ENCODE assay signal across 22 mouse cellular contexts in genomic region chr7:133703906-133704305, GRCm38 (mm10). TPM values are rescaled to one million over a fixed set of nuclear protein-coding genes. Genes with fewer than 3 reads are reported as not detected.
"Had no signal": no experiment of that assay in that cellular context is flagged by ENCODE, and none has a peak within 500 bp of the region (broad histone marks: within the 10 kb centered on the region; RNA-seq: fewer than 3 reads in every experiment).

No protein-coding gene starts in this region.

- ATAC-seq: lung, postnatal 0 days had no signal

- H3K9ac ChIP-seq: neural tube, embryonic 12.5 days; stomach, embryonic 15.5 days had no signal

- DNase-seq: kidney, adult 18-20 months; kidney, postnatal 10 days; kidney, postnatal 4 days; lung, adult 2 months; lung, postnatal 36 days; midbrain, embryonic 14.5 days; right cerebral cortex, postnatal 14 days; thymus, adult 2 months; thymus, postnatal 25 days had no signal

- H3K27me3 ChIP-seq: neural tube, embryonic 12.5 days; stomach, embryonic 15.5 days had no signal

- H3K4me2 ChIP-seq: neural tube, embryonic 12.5 days; stomach, embryonic 15.5 days had no signal

- H3K4me1 ChIP-seq: limb, embryonic 10.5 days; neural tube, embryonic 12.5 days; stomach, embryonic 15.5 days had no signal

- H3K4me3 ChIP-seq: limb, embryonic 10.5 days; neural tube, embryonic 12.5 days; stomach, embryonic 15.5 days had no signal

- H3K36me3 ChIP-seq: stomach, embryonic 15.5 days had no signal

- H3K9me3 ChIP-seq: limb, embryonic 10.5 days; neural tube, embryonic 12.5 days; stomach, embryonic 15.5 days had no signal

- H3K27ac ChIP-seq: limb, embryonic 10.5 days; neural tube, embryonic 12.5 days; stomach, embryonic 15.5 days had no signal

RNA-seq across cellular contexts. Expression of gene Mmp21, which starts 24.0 kb away (rescaled TPM):
- total RNA-seq: layer of hippocampus, postnatal 14 days; left cerebral cortex, adult 18-20 months; left cerebral cortex, postnatal 14 days; megakaryocyte progenitor cell, adult 5-6 weeks; monocyte, adult 5-6 weeks; neutrophil, adult 5-6 weeks had no signal
- polyA plus RNA-seq: kidney, embryonic 14.5 days; limb, embryonic 14.5 days; lung, adult 2 months; lung, postnatal 0 days; neural tube, embryonic 12.5 days; stomach, embryonic 15.5 days; testis, adult 2 months; thymus, adult 2 months had no signal
